Mouse (Mus musculus): ENCODE data around the gene Syce2. TPM values are rescaled to one million over a fixed set of nuclear protein-coding genes. Genes with fewer than 3 reads are reported as not detected.
A peak's percentile ranks its signal among the peaks of the same experiment; 100 is the strongest.

The Syce2 gene
- total RNA-seq, 2 experiments from 2014 or later, result 2.1 to 2.6 TPM

- peak; percentile 91 for DNase-seq
- intact Hi-C loops (cut with DNase I; ENCODE audit: low total_unique reads), result no loop called here
These were observed 31.5 kb upstream of the Syce2 start, which contains the start of gene Rad23a for GRCm38 (mm10) chr8:84840248-84840999. Gene Rad23a (minus strand): TSS chr8:84840665.

- intact Hi-C loops (cut with DNase I; ENCODE audit: low total_unique reads), result no loop called here
- no peak for DNase-seq
These were observed 30.4 kb upstream of the Syce2 start for GRCm38 (mm10) chr8:84841514-84841913.

GRCm38 (mm10) chr8:84844397-84845070, 27.4 kb upstream of the Syce2 start:
- intact Hi-C loops (cut with DNase I; ENCODE audit: low total_unique reads), result no loop called here
- no peak for DNase-seq

- DNase-seq, result peak; percentile 50
These were observed 26.4 kb upstream of the Syce2 start for GRCm38 (mm10) chr8:84845355-84846093.

GRCm38 (mm10) chr8:84846094-84846721, 25.7 kb upstream of the Syce2 start:
- intact Hi-C loops (cut with DNase I; ENCODE audit: low total_unique reads), result no loop called here
- DNase-seq, result peak; percentile 14

More at GRCm38 (mm10) chr8:84845355-84846093, 26.4 kb upstream of the Syce2 start:
- intact Hi-C loops (cut with DNase I; ENCODE audit: low total_unique reads), result no loop called here

GRCm38 (mm10) chr8:84846722-84847572, 25.0 kb upstream of the Syce2 start, which contains the start of gene Calr:
Gene Calr (minus strand): TSS chr8:84846934.
- intact Hi-C loops (cut with DNase I; ENCODE audit: low total_unique reads), result no loop called here
- DNase-seq, result peak; percentile 99

- DNase-seq, result no peak
- intact Hi-C loops (cut with DNase I; ENCODE audit: low total_unique reads), result no loop called here
These were observed 24.1 kb upstream of the Syce2 start for GRCm38 (mm10) chr8:84847684-84848435.

GRCm38 (mm10) chr8:84856434-84856833, 15.5 kb upstream of the Syce2 start:
- no peak for DNase-seq
- intact Hi-C loops (cut with DNase I; ENCODE audit: low total_unique reads), result no loop called here

GRCm38 (mm10) chr8:84856864-84857441, 15.0 kb upstream of the Syce2 start, which contains the start of gene Farsa:
Gene Farsa (plus strand): TSS chr8:84856989.
- intact Hi-C loops (cut with DNase I; ENCODE audit: low total_unique reads), result no loop called here
- DNase-seq, result peak; percentile 92

GRCm38 (mm10) chr8:84872309-84872965, 526 bp downstream of the Syce2 start:
- DNase-seq, result peak; percentile 38
- intact Hi-C loops (cut with DNase I; ENCODE audit: low total_unique reads), result no loop called here

GRCm38 (mm10) chr8:84873016-84873415, 1.1 kb downstream of the Syce2 start:
- intact Hi-C loops (cut with DNase I; ENCODE audit: low total_unique reads), result no loop called here
- DNase-seq, result no peak

GRCm38 (mm10) chr8:84874339-84874738, 2.4 kb downstream of the Syce2 start:
- intact Hi-C loops (cut with DNase I; ENCODE audit: low total_unique reads), result no loop called here
- DNase-seq, result no peak

GRCm38 (mm10) chr8:84877297-84878035, 5.6 kb downstream of the Syce2 start:
- intact Hi-C loops (cut with DNase I; ENCODE audit: low total_unique reads), result no loop called here
- no peak for DNase-seq

- intact Hi-C loops (cut with DNase I; ENCODE audit: low total_unique reads), result no loop called here
- DNase-seq, result no peak
These were observed 7.0 kb downstream of the Syce2 start for GRCm38 (mm10) chr8:84878915-84879314.

- DNase-seq, result no peak
- intact Hi-C loops (cut with DNase I; ENCODE audit: low total_unique reads), result no loop called here
These were observed 12.8 kb downstream of the Syce2 start for GRCm38 (mm10) chr8:84884728-84885127.

GRCm38 (mm10) chr8:84888280-84888679, 16.4 kb downstream of the Syce2 start:
- intact Hi-C loops (cut with DNase I; ENCODE audit: low total_unique reads), result no loop called here
- no peak for DNase-seq

- DNase-seq, result no peak
- intact Hi-C loops (cut with DNase I; ENCODE audit: low total_unique reads), result no loop called here
These were observed 17.2 kb downstream of the Syce2 start for GRCm38 (mm10) chr8:84889141-84889540.

Data from gastrocnemius, postnatal 14 days (tissue).